Comparison of ENCODE assay signal across 14 mouse cellular contexts in the genomic region with DNA sequence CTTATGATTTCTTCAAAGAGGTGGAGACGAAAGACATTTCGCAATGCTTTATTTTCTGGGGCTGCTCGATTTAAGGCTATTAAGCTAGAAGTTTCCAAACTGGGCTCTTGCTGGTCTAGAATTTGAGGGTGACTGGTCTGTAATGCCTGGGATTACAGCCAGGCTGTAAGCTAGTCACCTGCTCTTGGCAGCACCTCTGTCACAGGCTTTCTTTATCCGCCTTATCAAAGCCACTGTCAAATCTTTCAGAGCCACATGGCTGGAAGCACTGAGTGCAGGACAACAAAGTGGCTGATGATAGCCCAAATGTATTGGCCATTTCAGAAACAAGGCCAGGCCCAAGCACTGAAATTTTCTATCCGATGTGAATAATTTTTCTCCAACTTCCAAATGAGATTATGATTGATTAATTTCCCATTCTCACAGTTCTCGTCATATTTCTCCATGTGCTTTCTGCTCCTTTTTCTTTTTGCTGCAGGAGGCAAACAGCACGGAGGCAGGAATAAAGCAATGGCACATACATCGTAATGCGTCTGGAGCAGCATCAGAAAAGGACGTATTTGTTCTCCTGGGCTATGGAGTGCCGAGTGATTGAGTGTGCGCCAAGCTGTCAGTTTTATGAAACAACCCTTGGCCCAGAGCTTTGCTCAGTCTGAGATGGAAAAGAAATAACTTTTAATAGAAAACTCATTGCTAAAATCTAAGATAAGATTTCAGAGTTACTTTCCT.
"Had no signal": no experiment of that assay in that cellular context is flagged by ENCODE, and none has a peak within 500 bp of the region (broad histone marks: within the 10 kb centered on the region; RNA-seq: fewer than 3 reads in every experiment).

No protein-coding gene starts in this region.

- H3K27ac ChIP-seq: kidney, embryonic 15.5 days; limb, embryonic 13.5 days; liver, embryonic 12.5 days had no signal

- H3K4me2 ChIP-seq: kidney, embryonic 15.5 days; limb, embryonic 13.5 days; liver, embryonic 12.5 days; midbrain, embryonic 12.5 days had no signal

- H3K4me1 ChIP-seq: kidney, embryonic 15.5 days; limb, embryonic 13.5 days; liver, embryonic 12.5 days; midbrain, embryonic 12.5 days had no signal

- H3K4me3 ChIP-seq: kidney, embryonic 15.5 days; limb, embryonic 13.5 days; liver, embryonic 12.5 days; midbrain, embryonic 12.5 days; myocyte had no signal

- H3K9me3 ChIP-seq: kidney, embryonic 15.5 days; limb, embryonic 13.5 days; liver, embryonic 12.5 days; midbrain, embryonic 12.5 days had no signal

- H3K9ac ChIP-seq: kidney, embryonic 15.5 days; limb, embryonic 13.5 days; liver, embryonic 12.5 days; midbrain, embryonic 12.5 days had no signal

- H3K36me3 ChIP-seq: kidney, embryonic 15.5 days; limb, embryonic 13.5 days; liver, embryonic 12.5 days; midbrain, embryonic 12.5 days had no signal

- DNase-seq: kidney, adult 2 months; kidney, postnatal 14 days; left cerebral cortex, postnatal 4 days; retina, postnatal 1 day; right cerebral cortex, postnatal 4 days; spleen, adult 18-20 months; thymus, adult 18-20 months; thymus, postnatal 14 days had no signal

- ATAC-seq: liver, embryonic 12.5 days; lung, postnatal 0 days had no signal
